Mouse (Mus musculus) c-Kit-positive CD71-positive TER-119-negative erythroid progenitor cells, embryonic 14.5 days (primary cell): ENCODE data around the gene Mecom.

Experiments used
- DNase-seq: peaks from one replicate; pipeline ENCODE4 v3.0.0-alpha.2; 2013; ENCODE audit warnings: low read depth

Gene Mecom

GRCm38 (mm10) chr3:30514051-30514754 lies 33.6 kb downstream of the Mecom start:
- no peak for DNase-seq

DNA sequence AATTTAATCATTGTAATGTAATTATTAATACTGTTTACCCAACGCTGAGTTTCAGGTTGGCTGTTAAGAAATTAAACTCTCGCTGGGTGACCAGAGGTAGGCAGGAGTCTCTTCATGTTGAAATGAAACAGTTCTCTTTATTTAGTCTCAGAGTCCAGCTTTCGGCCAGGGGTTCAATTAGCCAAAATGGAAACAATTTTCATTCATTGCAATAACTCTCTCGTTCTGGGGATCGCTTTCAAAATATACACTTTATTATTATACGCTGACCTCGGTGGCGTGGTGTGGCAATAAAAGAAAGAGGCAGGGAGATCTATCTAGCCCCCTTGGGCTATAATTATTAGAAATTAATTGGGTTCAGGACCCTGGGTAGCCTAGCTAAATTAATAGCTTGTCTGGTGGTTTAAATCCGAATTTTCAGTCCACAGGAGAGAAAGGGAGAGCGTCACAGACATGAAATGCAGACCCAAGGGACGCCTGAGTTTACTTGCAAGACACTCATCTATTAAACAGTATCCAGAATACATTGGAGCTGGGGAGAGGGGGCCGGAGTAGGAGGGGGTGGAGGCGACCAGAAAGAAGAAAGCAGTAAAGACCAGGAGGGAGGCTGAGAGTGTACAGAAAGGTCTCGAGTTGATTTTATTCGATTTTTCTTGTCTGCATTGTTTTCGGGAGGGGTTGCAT lies 34.4 kb downstream of the Mecom start:
- no peak for DNase-seq

DNA sequence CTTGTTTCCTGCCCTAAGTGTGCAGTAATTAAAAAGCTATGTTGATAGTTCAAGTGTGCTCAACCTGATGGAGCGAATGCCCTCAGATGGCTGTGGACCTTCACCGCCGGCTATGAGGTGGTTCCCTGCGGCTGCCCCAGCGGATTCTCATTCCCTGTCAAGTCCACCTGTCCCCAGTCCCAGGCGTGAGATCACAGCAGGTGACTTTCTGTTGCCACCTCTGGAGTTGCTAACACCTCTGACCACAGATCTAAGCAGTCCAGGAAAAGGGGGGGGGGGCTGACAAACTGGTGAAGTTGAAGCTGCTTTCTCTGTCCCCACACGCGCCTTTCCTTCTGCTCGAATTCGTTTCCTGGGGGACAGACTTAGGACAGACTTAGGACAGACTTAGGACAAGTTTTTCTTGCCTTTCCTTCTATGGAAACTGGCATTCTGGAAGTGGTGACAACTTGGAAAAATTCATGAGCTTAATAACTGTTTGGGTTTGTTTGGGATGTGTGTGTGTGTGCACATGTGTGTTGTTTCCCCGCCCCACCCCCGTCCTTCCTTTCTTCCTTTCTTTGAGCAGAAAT lies 35.3 kb downstream of the Mecom start:
- no peak for DNase-seq

DNA sequence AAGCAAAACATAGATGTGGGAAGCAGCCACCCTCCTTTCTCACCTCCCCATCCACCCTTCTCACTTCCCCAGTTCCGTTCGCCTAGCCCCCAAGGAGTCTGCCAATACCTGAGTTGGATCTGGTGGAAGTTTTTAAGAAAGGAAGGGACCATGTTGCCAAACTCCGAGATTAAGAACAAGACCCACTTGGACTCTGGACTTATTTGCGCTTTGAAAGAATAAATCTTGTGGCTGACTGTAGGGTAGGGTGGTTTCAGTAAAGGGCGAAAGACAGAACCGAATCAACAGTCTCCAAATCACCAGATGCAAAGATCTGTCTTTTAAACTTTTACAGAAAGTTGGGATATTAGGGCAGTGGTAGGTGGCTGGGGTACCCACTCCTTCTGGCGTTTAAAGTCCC lies 36.0 kb downstream of the Mecom start:
- no peak for DNase-seq

DNA sequence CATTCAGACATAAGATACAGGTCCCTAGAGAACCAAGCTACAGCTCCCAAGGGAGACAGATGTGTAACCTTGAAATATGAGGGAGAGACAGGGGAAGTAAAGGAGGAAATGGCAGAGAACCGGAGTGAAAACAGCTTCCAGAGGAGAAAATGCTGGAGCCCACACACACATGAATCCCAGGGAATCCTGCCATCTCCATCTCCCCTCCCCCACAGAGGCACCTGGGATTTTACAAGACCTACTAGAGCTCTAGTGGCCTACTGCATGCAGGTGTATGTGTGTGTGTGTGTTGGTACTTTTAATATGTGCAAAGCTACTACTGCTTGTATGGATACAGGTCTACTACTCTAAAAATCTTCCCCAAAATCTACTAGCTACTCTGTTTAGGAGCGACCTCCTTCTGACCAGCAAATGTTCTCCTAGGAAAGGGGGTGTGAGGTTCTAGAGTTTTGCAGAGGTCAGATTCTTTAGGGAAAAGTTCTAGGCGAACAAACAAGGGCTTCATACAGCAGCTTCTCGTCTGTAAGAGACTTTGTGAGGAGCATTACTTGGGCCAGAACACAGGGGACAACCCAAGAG lies 36.7 kb downstream of the Mecom start:
- no peak for DNase-seq

DNA sequence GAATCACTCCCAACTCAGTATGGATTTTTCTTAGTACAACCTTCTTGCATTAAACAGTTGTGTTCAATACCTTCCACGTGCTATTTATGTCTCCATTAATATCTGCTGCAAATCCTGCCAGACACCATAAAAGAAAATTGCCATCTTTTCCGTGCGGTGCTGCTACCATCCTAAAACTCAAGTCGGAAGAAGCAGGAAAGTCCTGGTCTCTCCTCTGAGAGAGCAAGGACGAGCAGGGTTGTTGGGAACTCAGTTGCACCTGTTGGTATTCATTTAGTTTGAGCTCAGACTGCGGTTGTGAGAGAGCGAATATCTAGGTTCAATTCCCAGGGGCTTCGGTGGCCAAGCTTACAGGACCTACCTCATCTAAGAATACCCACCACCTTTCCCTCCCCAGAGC lies 37.2 kb downstream of the Mecom start:
- no peak for DNase-seq

GRCm38 (mm10) chr3:30510105-30510504 lies 37.7 kb downstream of the Mecom start:
- DNase-seq: no peak

- no peak for DNase-seq
Measured at GRCm38 (mm10) chr3:30508930-30509910, 38.6 kb downstream of the Mecom start.

DNA sequence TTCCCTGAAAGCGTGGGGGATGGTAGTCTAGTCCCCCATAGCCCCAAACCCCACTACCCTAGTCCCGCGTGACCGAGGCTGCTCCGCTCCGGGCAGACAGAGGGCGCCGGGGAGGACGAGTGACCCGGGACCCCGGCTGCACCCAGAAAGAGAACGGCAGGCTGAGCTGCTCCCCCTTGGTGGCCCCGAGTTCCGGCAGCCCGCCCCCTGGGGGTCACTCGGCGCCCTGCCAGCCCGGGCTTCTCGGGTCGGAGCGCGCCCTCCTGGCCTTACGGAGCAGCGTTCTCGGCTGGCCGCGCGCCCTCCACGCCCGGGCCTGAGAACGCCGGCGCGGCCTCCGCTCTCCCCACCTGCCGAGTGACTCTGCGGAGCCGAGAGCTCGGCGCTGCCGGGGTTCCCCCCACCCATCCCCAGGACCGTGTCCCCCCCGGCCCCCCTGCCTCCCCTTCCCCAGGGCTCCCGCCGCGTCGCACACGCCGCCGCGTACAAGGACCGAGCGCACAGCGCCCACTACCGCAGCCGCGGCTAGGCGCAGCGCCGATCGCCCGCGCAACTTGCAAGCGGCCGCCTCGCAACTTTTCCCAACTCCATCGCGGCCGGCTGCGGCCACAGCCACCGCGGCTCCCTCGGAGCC lies 39.4 kb downstream of the Mecom start:
- peak; percentile 17 for DNase-seq

DNA sequence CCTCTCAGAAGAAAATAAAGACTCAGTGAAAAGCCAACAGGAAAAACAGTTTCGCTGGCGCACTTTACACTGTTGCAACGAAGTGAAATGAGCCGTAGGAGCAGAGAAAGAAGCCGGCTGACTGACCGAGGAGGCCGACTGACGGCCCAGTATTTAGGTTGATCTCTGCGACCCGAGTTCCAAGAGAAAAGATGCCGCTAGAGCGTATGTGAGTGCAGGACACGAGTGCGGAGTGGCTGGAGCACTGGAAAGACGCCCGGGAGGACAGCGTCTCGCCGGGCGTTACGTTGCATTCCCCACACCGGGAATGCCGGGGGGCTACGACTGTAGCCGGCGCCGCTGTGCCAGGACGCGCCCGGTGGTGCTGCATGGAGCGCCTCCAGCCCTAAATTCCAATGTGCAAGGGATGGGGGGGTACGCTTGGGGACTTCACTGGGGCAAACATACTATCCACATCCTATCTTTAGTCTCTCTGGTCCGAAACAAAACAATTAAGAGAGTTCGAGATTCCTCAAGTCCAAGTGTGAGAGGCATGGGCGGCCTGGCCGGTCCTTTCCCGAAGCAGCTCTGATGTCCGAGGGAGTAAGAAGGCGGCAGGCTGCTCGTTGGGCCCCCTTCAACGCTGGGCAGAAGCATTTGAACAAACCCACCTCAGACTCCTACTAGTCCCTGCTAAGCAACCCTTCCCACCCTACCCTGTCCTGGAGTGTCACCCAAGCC lies 40.1 kb downstream of the Mecom start:
- no peak for DNase-seq

DNA sequence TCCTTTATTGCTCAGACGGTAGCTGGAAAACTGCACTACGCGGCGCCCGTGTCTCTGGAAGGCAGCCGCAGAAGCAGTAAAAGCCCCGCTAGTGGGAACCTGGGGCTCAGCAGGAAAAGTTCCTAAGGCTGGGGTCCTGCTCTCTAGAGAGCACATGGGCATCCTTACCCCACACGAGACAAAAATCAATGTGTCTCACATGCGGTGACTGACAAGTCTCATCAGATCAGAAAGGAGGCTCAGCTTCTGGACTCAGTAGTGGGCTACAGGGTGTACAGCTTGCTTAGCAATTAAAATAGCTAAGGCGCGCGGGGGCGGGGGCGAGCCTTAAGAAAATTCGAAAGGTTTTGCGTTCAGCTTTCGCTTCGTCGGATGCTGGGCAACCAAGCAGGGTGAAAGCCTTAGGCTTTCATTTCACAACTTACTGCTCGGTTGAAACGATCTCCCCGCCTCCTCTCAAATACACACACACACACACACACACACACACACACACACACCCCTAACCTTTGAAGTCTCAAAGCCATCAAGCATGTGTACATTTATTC lies 40.7 kb downstream of the Mecom start:
- no peak for DNase-seq

DNA sequence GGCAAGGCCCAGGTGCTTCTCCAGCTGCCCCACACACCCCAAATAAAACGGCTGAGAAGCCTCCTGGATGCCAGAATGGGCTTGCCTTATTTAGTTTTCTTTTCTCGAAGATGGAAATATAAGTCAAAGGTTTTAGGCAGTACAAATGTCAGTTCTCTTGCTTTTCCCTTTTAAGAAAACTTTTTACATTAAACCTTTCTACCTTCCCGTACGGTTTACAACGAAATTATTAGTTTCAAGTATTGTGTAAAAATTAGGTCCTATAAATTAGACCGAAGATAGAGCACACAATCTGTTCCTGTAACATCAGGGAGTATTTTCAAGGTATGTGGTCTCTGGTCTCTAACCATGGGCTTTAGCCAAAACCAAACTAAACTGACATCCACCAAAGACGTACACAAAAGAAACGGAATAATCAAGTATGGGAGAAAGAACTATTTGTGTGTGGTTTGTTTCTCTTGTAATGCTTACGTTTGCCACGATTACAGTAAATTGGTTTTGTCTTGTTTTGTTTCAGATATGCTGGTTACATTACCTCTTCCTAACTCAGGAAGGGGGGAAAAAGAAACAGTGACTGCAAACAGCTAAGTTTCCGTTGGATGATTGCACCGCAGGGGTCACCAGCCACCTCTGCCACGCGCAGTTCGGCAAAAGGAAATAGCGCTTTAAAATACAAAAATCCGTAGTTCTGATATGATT lies 41.3 kb downstream of the Mecom start:
- DNase-seq: no peak

DNA sequence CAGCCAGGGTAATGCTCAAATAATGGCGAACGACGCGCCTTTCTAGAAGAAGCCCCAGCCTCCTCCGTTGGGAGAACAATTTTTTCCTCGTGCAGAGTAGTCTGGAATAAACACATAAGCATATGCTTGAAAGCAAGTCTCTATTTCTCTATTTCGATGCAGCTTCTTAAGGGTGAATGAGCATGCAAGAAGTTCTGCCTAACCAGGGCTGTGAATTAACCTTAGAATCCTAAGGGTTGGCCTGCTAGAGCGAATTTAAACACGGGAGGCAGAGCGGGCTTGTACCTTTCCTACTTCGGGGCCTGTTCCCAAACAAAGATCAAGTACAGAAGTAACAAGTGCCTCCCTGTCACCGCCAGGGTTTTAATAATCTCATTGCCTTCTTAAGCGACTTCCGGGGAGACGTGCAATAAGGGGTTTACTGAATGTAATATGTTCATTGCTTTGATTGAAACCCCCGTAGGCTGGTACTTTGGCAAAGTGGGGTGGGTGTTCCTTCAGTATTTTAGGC lies 42.0 kb downstream of the Mecom start:
- DNase-seq: no peak

GRCm38 (mm10) chr3:30504561-30504960 lies 43.2 kb downstream of the Mecom start:
- no peak for DNase-seq

- DNase-seq: no peak
Measured at GRCm38 (mm10) chr3:30503821-30504220, 44.0 kb downstream of the Mecom start.

GRCm38 (mm10) chr3:30498202-30498828 lies 49.5 kb downstream of the Mecom start:
- DNase-seq: no peak

DNA sequence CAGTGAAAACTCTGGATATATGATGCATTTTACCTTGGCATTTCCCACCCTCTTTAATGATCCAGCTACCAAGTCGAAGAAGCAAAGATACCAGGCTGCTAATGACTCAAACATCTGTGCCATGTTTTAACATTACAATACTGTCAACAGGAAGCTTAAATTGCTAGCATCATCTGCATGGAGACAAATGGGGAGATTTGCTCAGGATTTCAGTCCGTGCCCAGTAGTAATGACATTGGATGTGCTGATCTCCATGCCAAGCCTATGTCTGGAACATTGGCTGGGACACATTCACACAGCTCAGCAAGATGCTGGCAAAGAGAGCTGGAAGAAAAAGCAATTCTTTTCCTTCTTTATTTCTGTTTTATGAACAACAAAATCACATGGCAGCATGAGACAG lies 53.4 kb downstream of the Mecom start:
- no peak for DNase-seq

DNA sequence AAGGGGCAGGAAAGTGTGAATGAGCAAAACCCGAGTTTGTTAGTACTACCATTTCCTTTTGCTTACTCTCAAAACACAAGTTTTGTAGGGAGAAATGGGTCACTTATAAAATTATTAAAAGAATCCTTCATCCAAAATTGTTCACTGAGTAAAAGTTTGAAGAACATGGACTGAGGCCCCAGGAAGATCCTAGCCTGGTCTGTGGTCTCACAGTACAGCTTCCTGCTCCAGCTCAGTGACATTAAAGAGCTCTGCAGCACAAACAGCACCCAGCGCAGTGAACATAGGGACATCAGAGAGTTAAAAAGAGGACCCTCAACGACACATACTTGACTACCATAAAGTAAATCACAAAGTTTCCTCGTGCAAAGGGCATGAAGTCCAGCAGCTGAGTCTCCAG lies 59.0 kb downstream of the Mecom start:
- no peak for DNase-seq

DNA sequence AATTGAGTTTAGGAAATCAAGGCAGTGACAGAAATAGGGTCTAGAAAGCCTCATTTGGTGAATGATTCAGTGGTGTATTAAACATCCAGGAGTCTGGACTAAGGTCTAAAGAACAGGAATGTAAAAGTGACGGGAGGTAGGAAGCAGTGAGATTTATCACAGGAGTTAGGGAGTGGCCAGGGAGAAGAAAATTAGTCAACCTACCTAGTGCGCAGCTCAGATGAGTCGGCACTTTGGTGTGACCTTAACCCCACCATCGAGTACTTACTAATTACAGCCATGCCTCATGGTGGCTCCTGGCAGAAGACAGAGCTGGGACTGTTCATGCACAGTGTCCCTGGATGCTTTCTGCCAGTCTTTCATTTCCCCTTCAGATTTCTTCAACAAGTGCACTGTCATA lies 61.4 kb downstream of the Mecom start:
- no peak for DNase-seq
